Mouse (Mus musculus): ENCODE measurements at regions not wholly inside any gene's neighbourhood (a gene's known extent, or its start where the extent isn't known, plus 50 kb on each side); places are given as distances from the start of the nearest gene placed in this dataset.
A peak's percentile ranks its signal among the peaks of the same experiment; 100 is the strongest.

GRCm38 (mm10) chr10:109136763-109137732 lies 126.3 kb upstream of the Syt1 start:
- H3K4me3 ChIP-seq (ENCODE audit: control insufficient read depth in 1 of 2, insufficient read depth in 1 of 2, low read depth in 2 of 2, low read length in 2 of 2) = peak overlapping the region; percentile 59 to 88
- H3K79me2 ChIP-seq (ENCODE audit: control insufficient read depth, insufficient read depth, low read length, poor library complexity) = no peaks in the 10 kb centered on the region
- H3K27me3 ChIP-seq (ENCODE audit: control insufficient read depth in 1 of 2, insufficient read depth in 2 of 2, low read length in 2 of 2) = no peaks in the 10 kb centered on the region
- peak; percentile 25 for DNase-seq (ENCODE audit: low read depth, low spot score)
- no peak overlapping the region for H3K27ac ChIP-seq (ENCODE audit: control insufficient read depth, low read depth, low read length)
- H3K4me1 ChIP-seq (ENCODE audit: control insufficient read depth in 1 of 2, insufficient read depth in 2 of 2, low read length in 2 of 2) = peaks cover 2 to 16% of the 10 kb centered on the region in 2 experiments; a peak in 3 of 4 replicates
- H3K9ac ChIP-seq (ENCODE audit: control insufficient read depth, low read depth, low read length, poor library complexity, severe bottlenecking) = peak overlapping the region; percentile 46
- TF ChIP-seq RAD21 (IDR thresholded peaks at IDR 0.05; ENCODE audit: low read depth, low read length) = no peak
- TF ChIP-seq BHLHE40 (IDR thresholded peaks at IDR 0.05; ENCODE audit: borderline replicate concordance, low read depth, low read length) = no peak
- no peak for TF ChIP-seq POLR2A (IDR thresholded peaks at IDR 0.05; ENCODE audit: control insufficient read depth in 1 of 2, insufficient read depth in 1 of 2, low read depth in 1 of 2, low read length in 2 of 2, poor library complexity in 1 of 2)
- TF ChIP-seq CHD2 (IDR thresholded peaks at IDR 0.05; ENCODE audit: low read length) = no peak
- TF ChIP-seq ZNF384 (IDR thresholded peaks at IDR 0.05; ENCODE audit: low read depth, low read length) = no peak
- TF ChIP-seq SIN3A (IDR thresholded peaks at IDR 0.05; ENCODE audit: low read length) = peak; percentile 25; the same call in 1 of the 2 replicates
- no peak for TF ChIP-seq MAFK (IDR thresholded peaks at IDR 0.05; ENCODE audit: borderline replicate concordance, low read depth, low read length)
- no peak for TF ChIP-seq POLR2AphosphoS2 (IDR thresholded peaks at IDR 0.05; ENCODE audit: low read length)
- TF ChIP-seq TBP (IDR thresholded peaks at IDR 0.05; ENCODE audit: low read depth, low read length) = no peak
- TF ChIP-seq MYB (IDR thresholded peaks at IDR 0.05; ENCODE audit: low read depth, low read length) = no peak
- TF ChIP-seq TAL1 (IDR thresholded peaks at IDR 0.05; ENCODE audit: low read length) = no peak
- no peak for TF ChIP-seq RCOR1 (IDR thresholded peaks at IDR 0.05; ENCODE audit: low read depth, low read length)
- TF ChIP-seq ZMIZ1 (IDR thresholded peaks at IDR 0.05; ENCODE audit: low read depth, low read length) = no peak
- 0 out of 2 replicates have a peak, but pooled peaks have one; percentile 26 for TF ChIP-seq ETS1 (IDR thresholded peaks at IDR 0.05; ENCODE audit: low read depth, low read length)
- H3K36me3 ChIP-seq (ENCODE audit: control insufficient read depth in 1 of 2, insufficient read depth in 2 of 2, low read length in 2 of 2) = no peaks in the 10 kb centered on the region; a peak in 1 of 4 replicates
- no peaks in the 10 kb centered on the region for H3K9me3 ChIP-seq (replicated peaks; ENCODE audit: insufficient read depth, low read length)

GRCm38 (mm10) chr10:109134521-109134920 lies 123.7 kb upstream of the Syt1 start:
- Histone ChIP-seq H3K79me2 (ENCODE audit: control insufficient read depth, insufficient read depth, low read length, poor library complexity) (no peaks in the 10 kb centered on the region), H3K4me3 (ENCODE audit: control insufficient read depth in 1 of 2, insufficient read depth in 1 of 2, low read depth in 2 of 2, low read length in 2 of 2) (peak overlapping the region in 1 of 2 experiments; percentile 29; a peak in 1 of 4 replicates), H3K27ac (ENCODE audit: control insufficient read depth, low read depth, low read length) (no peak overlapping the region), H3K36me3 (ENCODE audit: control insufficient read depth in 1 of 2, insufficient read depth in 2 of 2, low read length in 2 of 2) (no peaks in the 10 kb centered on the region; a peak in 1 of 4 replicates), H3K27me3 (ENCODE audit: control insufficient read depth in 1 of 2, insufficient read depth in 2 of 2, low read length in 2 of 2) (no peaks in the 10 kb centered on the region), H3K9me3 (replicated peaks; ENCODE audit: insufficient read depth, low read length) (no peaks in the 10 kb centered on the region), H3K9ac (ENCODE audit: control insufficient read depth, low read depth, low read length, poor library complexity, severe bottlenecking) (no peak overlapping the region), H3K4me1 (ENCODE audit: control insufficient read depth in 1 of 2, insufficient read depth in 2 of 2, low read length in 2 of 2) (peaks cover 2 to 16% of the 10 kb centered on the region in 2 experiments; a peak in 3 of 4 replicates)
- DNase-seq (ENCODE audit: low read depth, low spot score) = no peak
- TF ChIP-seq UBTF (IDR thresholded peaks at IDR 0.05; ENCODE audit: borderline replicate concordance, insufficient read depth, low read depth, low read length) = no peak
- TF ChIP-seq MEF2A (IDR thresholded peaks at IDR 0.05; ENCODE audit: extremely low read depth, insufficient replicate concordance, low read depth, low read length, poor library complexity, severe bottlenecking) = no peak
- TF ChIP-seq MAFK (IDR thresholded peaks at IDR 0.05; ENCODE audit: borderline replicate concordance, low read depth, low read length) = no peak
- no peak for TF ChIP-seq CHD1 (IDR thresholded peaks at IDR 0.05; ENCODE audit: low read depth, low read length)
- no peak for TF ChIP-seq POLR2A (IDR thresholded peaks at IDR 0.05; ENCODE audit: control insufficient read depth in 1 of 2, insufficient read depth in 1 of 2, low read depth in 1 of 2, low read length in 2 of 2, poor library complexity in 1 of 2)
- no peak for TF ChIP-seq NRF1 (IDR thresholded peaks at IDR 0.05; ENCODE audit: insufficient read depth, low read depth, low read length, poor library complexity, severe bottlenecking)
- no peak for TF ChIP-seq ELF1 (IDR thresholded peaks at IDR 0.05; ENCODE audit: low read depth, low read length)
- no peak for TF ChIP-seq ZMIZ1 (IDR thresholded peaks at IDR 0.05; ENCODE audit: low read depth, low read length)
- TF ChIP-seq TCF12 (IDR thresholded peaks at IDR 0.05; ENCODE audit: low read depth, low read length) = peak; percentile 88
- no peak for TF ChIP-seq TAL1 (IDR thresholded peaks at IDR 0.05; ENCODE audit: low read length)
- no peak for TF ChIP-seq MYC (IDR thresholded peaks at IDR 0.05; ENCODE audit: low read depth, low read length)
- peak in 1 of 2 experiments; percentile 58; a peak in 1 of 4 replicates for TF ChIP-seq EP300 (IDR thresholded peaks at IDR 0.05; ENCODE audit: low read depth in 1 of 2, low read length in 2 of 2)
- no peak for TF ChIP-seq TBP (IDR thresholded peaks at IDR 0.05; ENCODE audit: low read depth, low read length)
- no peak for TF ChIP-seq MAX (IDR thresholded peaks at IDR 0.05; ENCODE audit: low read length)
- no peak for TF ChIP-seq JUND (IDR thresholded peaks at IDR 0.05; ENCODE audit: low read depth, low read length)
- TF ChIP-seq ZKSCAN1 (IDR thresholded peaks at IDR 0.05; ENCODE audit: low read depth, low read length) = no peak
- no peak for TF ChIP-seq USF2 (IDR thresholded peaks at IDR 0.05; ENCODE audit: borderline replicate concordance in 1 of 2, insufficient read depth in 1 of 2, low read depth in 1 of 2, low read length in 2 of 2)
- no peak for TF ChIP-seq GATA1 (IDR thresholded peaks at IDR 0.05; ENCODE audit: low read depth, low read length)
- peak; percentile 40; the same call in 1 of the 2 replicates for TF ChIP-seq ETS1 (IDR thresholded peaks at IDR 0.05; ENCODE audit: low read depth, low read length)
- no peak for TF ChIP-seq RAD21 (IDR thresholded peaks at IDR 0.05; ENCODE audit: low read depth, low read length)
- no peak for TF ChIP-seq SIN3A (IDR thresholded peaks at IDR 0.05; ENCODE audit: low read length)

All from MEL (cell line).